Mouse (Mus musculus) cerebellum, adult 2 months (tissue): Measurements from ENCODE around the gene Eme2.

ENCODE experiments used
- CTCF ChIP-seq: fragments of 200-500 bp; IDR thresholded peaks from 2 replicates; pipeline ENCODE4 v1.5.1; 2011; ENCODE audit warnings: low read depth, mild to moderate bottlenecking, control low read depth, low read length, moderate library complexity, borderline replicate concordance; ENCODE audit not compliant: insufficient read depth
- POLR2A ChIP-seq: fragments of 200-500 bp; IDR thresholded peaks from 2 replicates; pipeline ENCODE4 v1.6.1; 2011; ENCODE audit warnings: low read length, control low read depth, borderline replicate concordance; ENCODE audit not compliant: insufficient read depth

DNA sequence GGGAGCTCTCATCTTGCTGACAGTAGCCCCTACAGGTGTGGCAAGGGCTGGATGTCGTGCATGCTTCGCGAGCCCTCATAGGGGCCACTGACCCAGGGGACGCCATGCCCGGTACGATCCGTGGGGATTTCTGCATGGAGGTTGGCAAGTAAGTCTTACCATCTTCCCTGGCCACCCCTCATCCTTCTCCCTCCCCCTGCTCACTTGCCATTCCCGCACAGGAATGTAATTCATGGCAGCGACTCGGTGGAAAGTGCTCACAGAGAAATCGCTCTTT is 2.0 kb upstream of the Eme2 start:
- no peak for TF ChIP-seq CTCF
- no peak for TF ChIP-seq POLR2A
